Mouse (Mus musculus): ENCODE results near the gene Etl4. TPM values are rescaled to one million over a fixed set of nuclear protein-coding genes. Genes with fewer than 3 reads are reported as not detected.
"Not testable (repeated sequence)": the region's sequence is repeated elsewhere in the genome, so short reads cannot be mapped to it uniquely, and the experiment has no call there.

The Etl4 gene
- polyA plus RNA-seq, 1 experiment from 2014 or later = 3.8 TPM

DNA sequence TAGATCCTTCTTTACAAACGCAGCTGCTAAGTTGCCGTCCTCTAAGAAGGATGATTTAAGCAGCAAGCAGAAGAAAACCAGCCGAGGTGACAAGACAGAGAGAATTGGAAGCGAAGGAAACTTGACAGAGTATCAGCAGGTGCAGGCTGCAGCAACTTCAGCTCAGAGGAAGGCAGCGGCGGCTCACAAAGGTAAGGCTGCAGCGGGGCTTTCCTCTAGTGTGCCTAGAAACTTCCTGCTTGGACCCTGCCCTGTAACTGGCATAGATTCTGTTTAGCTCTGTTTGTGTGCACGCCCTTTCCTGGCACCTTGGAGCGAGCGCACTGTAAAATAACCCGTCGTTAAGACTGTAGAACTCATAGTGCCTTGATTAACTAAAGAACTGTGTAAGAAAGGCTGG lies 430.3 kb downstream of the Etl4 start:
- ATAC-seq = no peak
- 21% methylated on average over 12 of the region's 12 CpGs for WGBS

GRCm38 (mm10) chr2:20346873-20347272 lies 437.3 kb downstream of the Etl4 start:
- no peaks in the 10 kb centered on the region for H3K4me1 ChIP-seq (replicated peaks)
- no peaks in the 10 kb centered on the region for H3K27me3 ChIP-seq
- ATAC-seq = no peak
- no peak overlapping the region for H3K4me2 ChIP-seq (replicated peaks)
- 67% methylated on average over 3 of the region's 3 CpGs for WGBS
- H3K4me3 ChIP-seq (replicated peaks) = no peak overlapping the region
- no peaks in the 10 kb centered on the region for H3K36me3 ChIP-seq
- H3K27ac ChIP-seq = no peak overlapping the region
- no peaks in the 10 kb centered on the region for H3K9me3 ChIP-seq
- no peak overlapping the region for H3K9ac ChIP-seq (replicated peaks)

More for the DNA sequence above, 430.3 kb downstream of the Etl4 start:
- no peaks in the 10 kb centered on the region for H3K9me3 ChIP-seq
- no peak overlapping the region for H3K27ac ChIP-seq
- no peaks in the 10 kb centered on the region for H3K36me3 ChIP-seq
- H3K9ac ChIP-seq (replicated peaks) = no peak overlapping the region
- no peaks in the 10 kb centered on the region for H3K27me3 ChIP-seq
- peaks cover 9% of the 10 kb centered on the region for H3K4me1 ChIP-seq (replicated peaks)
- H3K4me3 ChIP-seq (replicated peaks) = peak overlapping the region; percentile 16; the same call in 1 of the 2 replicates
- peak overlapping the region; percentile 46 for H3K4me2 ChIP-seq (replicated peaks)

GRCm38 (mm10) chr2:20349268-20349667 lies 439.7 kb downstream of the Etl4 start:
- Histone ChIP-seq H3K27ac (no peak overlapping the region), H3K4me2 (replicated peaks) (no peak overlapping the region), H3K9ac (replicated peaks) (no peak overlapping the region), H3K4me3 (replicated peaks) (no peak overlapping the region), H3K9me3 (no peaks in the 10 kb centered on the region), H3K36me3 (no peaks in the 10 kb centered on the region), H3K27me3 (no peaks in the 10 kb centered on the region), H3K4me1 (replicated peaks) (no peaks in the 10 kb centered on the region)
- WGBS = 92% methylated on average over 5 of the region's 5 CpGs
- no peak for ATAC-seq

GRCm38 (mm10) chr2:20352796-20353195 lies 443.2 kb downstream of the Etl4 start:
- Histone ChIP-seq H3K36me3 (no peaks in the 10 kb centered on the region), H3K27me3 (no peaks in the 10 kb centered on the region), H3K9ac (replicated peaks) (no peak overlapping the region), H3K9me3 (no peaks in the 10 kb centered on the region), H3K27ac (no peak overlapping the region), H3K4me1 (replicated peaks) (no peaks in the 10 kb centered on the region), H3K4me3 (replicated peaks) (no peak overlapping the region), H3K4me2 (replicated peaks) (no peak overlapping the region)
- no peak for ATAC-seq

DNA sequence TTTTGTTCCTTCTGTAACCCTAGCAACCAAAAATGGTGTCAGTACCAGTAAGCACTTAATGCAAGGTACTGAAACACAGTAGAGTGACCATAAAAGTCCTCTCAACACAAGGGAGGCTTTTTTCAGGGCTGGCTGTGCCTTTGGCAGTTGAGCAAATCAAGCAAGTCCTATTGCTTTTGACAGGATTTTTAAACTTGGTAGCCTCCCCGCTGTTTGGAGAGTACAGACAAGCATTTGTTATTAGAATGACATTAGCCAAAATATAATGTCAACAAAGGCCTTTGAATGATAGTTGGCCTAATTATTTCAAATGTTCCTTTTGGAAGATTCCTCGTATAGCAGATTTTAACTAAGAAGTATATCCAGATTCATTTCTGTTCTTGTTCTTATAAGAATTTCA lies 467.4 kb downstream of the Etl4 start:
- no peaks in the 10 kb centered on the region for H3K36me3 ChIP-seq
- H3K9ac ChIP-seq (replicated peaks) = no peak overlapping the region
- 89% methylated on average over 2 of the region's 2 CpGs for WGBS
- H3K27ac ChIP-seq = no peak overlapping the region
- H3K4me1 ChIP-seq (replicated peaks) = no peaks in the 10 kb centered on the region
- no peak for ATAC-seq
- no peaks in the 10 kb centered on the region for H3K27me3 ChIP-seq
- H3K4me3 ChIP-seq (replicated peaks) = no peak overlapping the region
- no peak overlapping the region for H3K4me2 ChIP-seq (replicated peaks)
- no peaks in the 10 kb centered on the region for H3K9me3 ChIP-seq

- H3K4me1 ChIP-seq (replicated peaks); H3K4me3 ChIP-seq (replicated peaks); H3K36me3 ChIP-seq; H3K27me3 ChIP-seq; H3K9ac ChIP-seq (replicated peaks); ATAC-seq; H3K9me3 ChIP-seq; H3K27ac ChIP-seq; H3K4me2 ChIP-seq (replicated peaks): not testable (repeated sequence)
- WGBS = 75% methylated on average over 5 of the region's 8 CpGs
Observed at GRCm38 (mm10) chr2:20380874-20381273, 471.3 kb downstream of the Etl4 start.

DNA sequence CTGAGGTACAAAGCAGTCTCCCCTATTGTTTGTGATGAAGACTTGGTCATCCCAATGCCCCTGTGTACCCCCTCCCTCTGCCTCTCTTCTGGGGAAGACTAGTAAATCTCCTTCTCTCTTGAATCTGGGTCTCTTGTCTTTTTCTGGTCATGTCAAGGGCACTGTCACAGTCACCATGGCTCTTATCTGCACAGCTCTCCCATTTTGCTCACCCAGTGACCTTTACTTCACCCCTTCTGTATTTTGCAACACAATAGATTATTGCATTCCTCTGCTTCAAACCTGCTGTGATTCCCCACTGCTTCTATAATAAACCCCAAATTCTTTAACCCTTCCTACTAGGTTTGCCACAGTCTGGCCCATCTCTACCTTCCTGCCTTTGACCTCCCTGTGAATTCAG lies 484.5 kb downstream of the Etl4 start:
- Histone ChIP-seq H3K36me3 (no peaks in the 10 kb centered on the region), H3K4me1 (replicated peaks) (no peaks in the 10 kb centered on the region), H3K4me2 (replicated peaks) (no peak overlapping the region), H3K27ac (no peak overlapping the region), H3K9ac (replicated peaks) (no peak overlapping the region), H3K9me3 (no peaks in the 10 kb centered on the region), H3K4me3 (replicated peaks) (no peak overlapping the region), H3K27me3 (no peaks in the 10 kb centered on the region)
- ATAC-seq = no peak

GRCm38 (mm10) chr2:20396978-20397377 lies 487.4 kb downstream of the Etl4 start:
- H3K36me3 ChIP-seq = no peaks in the 10 kb centered on the region
- 89% methylated on average over 6 of the region's 6 CpGs for WGBS
- H3K9me3 ChIP-seq = no peaks in the 10 kb centered on the region
- H3K27ac ChIP-seq = no peak overlapping the region
- no peak overlapping the region for H3K4me3 ChIP-seq (replicated peaks)
- no peak overlapping the region for H3K4me2 ChIP-seq (replicated peaks)
- no peak overlapping the region for H3K9ac ChIP-seq (replicated peaks)
- no peaks in the 10 kb centered on the region for H3K4me1 ChIP-seq (replicated peaks)
- no peaks in the 10 kb centered on the region for H3K27me3 ChIP-seq
- ATAC-seq = no peak

- H3K4me1 ChIP-seq (replicated peaks) = no peaks in the 10 kb centered on the region
- no peak overlapping the region for H3K27ac ChIP-seq
- no peak overlapping the region for H3K4me2 ChIP-seq (replicated peaks)
- WGBS = 81% methylated on average over 3 of the region's 3 CpGs
- no peaks in the 10 kb centered on the region for H3K36me3 ChIP-seq
- no peak for ATAC-seq
- H3K9ac ChIP-seq (replicated peaks) = no peak overlapping the region
- H3K4me3 ChIP-seq (replicated peaks) = no peak overlapping the region
- no peaks in the 10 kb centered on the region for H3K9me3 ChIP-seq
- no peaks in the 10 kb centered on the region for H3K27me3 ChIP-seq
Observed at GRCm38 (mm10) chr2:20400556-20400955, 491.0 kb downstream of the Etl4 start.

DNA sequence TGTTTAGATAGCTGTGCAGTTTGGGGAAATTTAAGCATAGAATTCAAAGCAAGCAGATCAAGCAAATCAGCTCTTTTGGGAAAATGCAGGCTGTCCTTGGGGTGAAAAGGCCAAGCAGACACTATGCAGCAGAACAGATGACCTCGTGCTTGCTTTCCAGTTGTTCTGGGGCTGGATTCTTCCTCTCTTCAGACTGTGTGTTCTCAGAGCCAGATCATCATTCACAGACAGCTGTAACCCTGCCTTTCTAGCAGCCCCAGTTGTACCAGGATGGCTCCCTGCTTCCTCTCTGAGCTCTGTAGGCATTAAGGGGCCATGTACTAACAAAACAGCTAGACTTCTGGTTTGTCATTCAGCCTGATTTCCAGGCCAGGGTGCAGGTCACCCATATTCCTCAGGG lies 494.8 kb downstream of the Etl4 start:
- 64% methylated on average over 1 of the region's 1 CpGs for WGBS

DNA sequence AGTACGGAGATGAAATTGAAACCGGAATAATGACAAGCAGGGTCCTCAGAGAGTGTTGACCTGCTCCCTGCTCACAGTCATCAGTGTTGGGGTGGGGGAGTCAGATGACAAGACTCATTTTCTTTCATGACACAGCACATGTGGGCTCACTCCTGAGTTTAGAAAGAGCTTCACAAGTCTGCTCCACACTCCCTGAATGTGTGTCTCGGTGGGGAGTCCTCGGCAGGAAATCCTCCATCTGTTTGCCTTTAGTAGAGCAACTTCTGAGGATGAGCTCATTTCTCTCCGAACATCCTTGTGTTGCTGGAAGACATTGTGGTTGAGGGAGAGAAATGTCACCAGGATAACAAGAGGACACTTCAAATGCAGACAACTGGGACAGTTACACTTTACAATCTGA lies 497.5 kb downstream of the Etl4 start:
- no peaks in the 10 kb centered on the region for H3K9me3 ChIP-seq
- no peaks in the 10 kb centered on the region for H3K36me3 ChIP-seq
- H3K9ac ChIP-seq (replicated peaks) = no peak overlapping the region
- no peak overlapping the region for H3K4me2 ChIP-seq (replicated peaks)
- no peaks in the 10 kb centered on the region for H3K4me1 ChIP-seq (replicated peaks)
- H3K27ac ChIP-seq = no peak overlapping the region
- 70% methylated on average over 5 of the region's 5 CpGs for WGBS
- H3K4me3 ChIP-seq (replicated peaks) = no peak overlapping the region
- ATAC-seq = no peak
- H3K27me3 ChIP-seq = no peaks in the 10 kb centered on the region

More for the DNA sequence above, 494.8 kb downstream of the Etl4 start:
- Histone ChIP-seq H3K36me3 (no peaks in the 10 kb centered on the region), H3K4me3 (replicated peaks) (no peak overlapping the region), H3K9ac (replicated peaks) (no peak overlapping the region), H3K4me2 (replicated peaks) (no peak overlapping the region), H3K9me3 (no peaks in the 10 kb centered on the region), H3K4me1 (replicated peaks) (no peaks in the 10 kb centered on the region), H3K27ac (no peak overlapping the region), H3K27me3 (no peaks in the 10 kb centered on the region)
- no peak for ATAC-seq

GRCm38 (mm10) chr2:20414856-20415255 lies 505.3 kb downstream of the Etl4 start:
- WGBS = 88% methylated on average over 4 of the region's 4 CpGs
- H3K27ac ChIP-seq = no peak overlapping the region
- no peak overlapping the region for H3K4me2 ChIP-seq (replicated peaks)
- no peak overlapping the region for H3K4me3 ChIP-seq (replicated peaks)
- H3K9me3 ChIP-seq = no peaks in the 10 kb centered on the region
- H3K27me3 ChIP-seq = no peaks in the 10 kb centered on the region
- no peak overlapping the region for H3K9ac ChIP-seq (replicated peaks)
- peaks cover 7% of the 10 kb centered on the region; the same call in 1 of the 2 replicates for H3K4me1 ChIP-seq (replicated peaks)
- H3K36me3 ChIP-seq = no peaks in the 10 kb centered on the region
- ATAC-seq = no peak

DNA sequence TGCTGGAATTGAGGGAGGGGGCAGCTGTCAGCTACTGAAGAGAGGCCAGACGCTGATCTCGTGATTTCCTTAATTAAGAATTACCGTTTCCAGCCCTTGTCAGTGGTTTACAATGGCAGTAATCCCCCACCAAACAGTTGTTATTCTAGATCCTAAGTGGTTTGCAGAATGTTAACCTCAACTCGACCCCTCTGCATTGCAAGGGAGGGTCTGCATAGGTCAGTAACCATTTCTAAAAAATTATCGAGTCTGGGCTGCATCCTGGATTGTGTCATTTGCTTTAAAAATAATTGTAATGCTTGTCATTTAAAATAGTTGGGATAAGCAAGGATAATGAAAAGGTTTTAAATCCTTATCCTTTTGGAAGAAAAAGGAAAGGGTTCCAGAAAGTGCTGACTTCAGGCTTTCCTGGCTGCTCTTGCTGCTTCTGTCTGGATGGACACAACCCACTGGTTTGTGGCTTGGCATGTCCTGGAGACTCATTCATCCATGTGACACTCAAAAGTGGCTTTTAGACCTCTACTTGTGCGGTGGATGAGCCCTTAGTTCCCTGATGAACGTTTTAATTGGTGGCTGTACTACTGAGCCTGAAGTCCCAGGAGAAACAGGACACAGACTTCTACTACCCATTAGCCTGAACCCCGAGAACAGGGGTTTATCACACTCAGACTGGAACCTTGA lies 507.5 kb downstream of the Etl4 start:
- 15% methylated on average over 8 of the region's 8 CpGs for WGBS
- no peaks in the 10 kb centered on the region for H3K27me3 ChIP-seq
- no peak for ATAC-seq
- no peaks in the 10 kb centered on the region for H3K36me3 ChIP-seq
- H3K4me3 ChIP-seq (replicated peaks) = no peak overlapping the region
- H3K9me3 ChIP-seq = no peaks in the 10 kb centered on the region
- H3K4me2 ChIP-seq (replicated peaks) = no peak overlapping the region
- no peak overlapping the region for H3K27ac ChIP-seq
- no peak overlapping the region for H3K9ac ChIP-seq (replicated peaks)
- peaks cover 7% of the 10 kb centered on the region; the same call in 1 of the 2 replicates for H3K4me1 ChIP-seq (replicated peaks)
